Mouse (Mus musculus) spleen, postnatal 4 days (tissue): ENCODE measurements around the gene Irx3.

Source experiments
- DNase-seq, 2 experiments: peaks; one replicate each; pipeline ENCODE4 v3.0.0; 2022; ENCODE audit warnings: low spot score in 2 of 2

Gene Irx3

DNA sequence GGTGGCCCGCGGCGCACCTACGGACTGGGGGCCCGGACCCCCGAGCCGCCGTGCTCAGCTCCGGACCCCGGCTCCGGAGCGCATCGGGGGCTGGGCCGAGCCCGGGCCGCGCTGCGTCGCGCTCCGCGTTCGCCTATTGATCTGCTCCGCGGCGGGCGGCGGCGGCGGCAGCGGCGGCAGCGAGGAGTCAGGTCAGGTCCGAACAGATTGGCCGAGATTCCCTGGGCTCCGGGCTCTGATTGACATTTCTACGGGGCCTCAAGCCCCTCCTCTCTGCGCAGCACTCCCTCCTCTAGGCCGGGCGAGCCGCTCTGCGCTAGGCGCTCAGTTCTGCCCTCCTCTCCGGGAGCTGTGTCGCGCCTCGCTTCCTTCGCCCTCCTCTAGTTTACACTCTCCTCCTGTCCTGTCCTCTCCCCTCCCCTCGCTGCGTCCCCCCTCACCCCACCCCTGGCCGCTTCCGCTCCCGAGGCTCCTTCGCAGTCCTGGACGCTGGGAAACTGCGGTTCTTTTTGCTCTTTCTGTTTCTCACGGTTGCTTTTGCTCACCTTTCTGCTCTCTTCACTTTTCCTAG, 541 bp downstream of the Irx3 start:
- no peak for DNase-seq

DNA sequence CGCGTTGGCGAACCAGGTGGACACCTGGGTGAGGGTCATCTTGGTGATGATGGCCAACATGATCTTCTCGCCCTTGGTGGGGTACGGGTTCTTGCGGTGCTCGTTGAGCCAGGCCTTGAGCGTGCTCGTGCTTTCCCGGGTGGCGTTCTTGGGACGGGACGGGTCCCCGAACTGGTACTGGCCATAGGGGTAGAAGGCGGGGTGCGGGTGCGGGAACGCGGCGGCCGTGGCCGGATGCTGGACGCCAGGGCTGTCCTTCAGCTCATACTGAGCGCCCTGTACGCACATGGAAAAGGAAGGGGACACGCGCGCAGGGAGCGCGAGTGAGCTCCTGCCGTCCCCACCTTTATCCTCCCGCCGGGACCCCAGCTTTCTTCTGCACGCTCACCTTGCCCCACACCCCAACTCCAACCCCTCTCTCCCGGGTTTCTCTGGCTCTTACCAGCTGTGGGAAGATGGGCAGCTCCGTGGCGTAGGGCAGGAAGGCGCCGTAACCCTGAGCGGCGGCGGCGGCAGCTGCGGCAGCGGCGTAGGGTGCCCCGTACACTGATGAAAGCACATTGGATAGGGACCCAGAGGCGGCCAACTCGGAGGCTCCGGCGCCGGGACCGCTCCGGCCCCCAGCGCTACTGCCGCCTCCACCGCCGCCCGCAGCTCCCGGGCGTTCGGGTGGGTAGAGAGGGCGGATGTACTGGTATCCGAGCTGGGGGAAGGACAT, 1.2 kb downstream of the Irx3 start:
- no peak for DNase-seq

DNA sequence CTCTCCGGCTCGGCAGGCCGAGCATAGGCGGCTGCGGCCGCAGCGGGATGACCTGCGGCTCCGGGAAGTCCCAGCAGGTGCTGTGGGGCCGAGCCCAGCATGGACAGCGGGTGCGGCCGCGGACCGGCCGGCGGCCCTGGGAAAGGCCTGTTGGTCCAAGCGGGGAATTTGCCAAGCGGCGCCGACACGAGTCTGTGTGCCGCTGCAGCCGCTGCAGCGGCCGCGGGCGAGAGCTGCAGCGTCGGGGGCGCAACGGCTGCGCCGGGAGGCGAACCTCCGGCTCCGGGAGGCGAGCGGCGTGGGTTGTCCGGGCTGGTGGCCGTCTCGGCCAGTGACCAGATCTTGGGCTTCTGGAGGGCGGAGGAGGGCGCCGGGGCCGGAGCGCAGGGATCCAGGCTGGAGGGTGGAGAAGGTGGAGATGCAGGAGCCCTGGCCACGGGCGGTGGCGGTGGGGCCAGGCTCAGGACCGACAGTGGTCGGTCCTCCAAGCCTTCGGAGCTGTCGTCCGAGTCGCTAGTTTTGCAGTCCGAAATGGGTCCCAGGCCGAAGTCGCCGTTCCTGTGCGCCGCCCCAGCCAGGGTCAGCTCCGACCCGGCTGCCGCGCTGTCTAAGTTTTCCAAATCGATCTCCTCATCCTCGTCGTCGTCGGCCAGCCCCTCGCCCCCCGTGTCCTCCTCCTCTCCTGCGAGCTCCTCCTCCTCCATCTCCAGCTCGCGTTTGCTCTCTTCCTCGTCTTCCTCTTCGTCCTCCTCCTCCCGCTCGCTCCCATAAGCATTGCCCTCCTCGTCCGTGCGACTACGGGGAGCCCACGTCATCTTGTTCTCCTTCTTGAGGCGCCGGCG, 2.0 kb downstream of the Irx3 start:
- DNase-seq = no peak

DNA sequence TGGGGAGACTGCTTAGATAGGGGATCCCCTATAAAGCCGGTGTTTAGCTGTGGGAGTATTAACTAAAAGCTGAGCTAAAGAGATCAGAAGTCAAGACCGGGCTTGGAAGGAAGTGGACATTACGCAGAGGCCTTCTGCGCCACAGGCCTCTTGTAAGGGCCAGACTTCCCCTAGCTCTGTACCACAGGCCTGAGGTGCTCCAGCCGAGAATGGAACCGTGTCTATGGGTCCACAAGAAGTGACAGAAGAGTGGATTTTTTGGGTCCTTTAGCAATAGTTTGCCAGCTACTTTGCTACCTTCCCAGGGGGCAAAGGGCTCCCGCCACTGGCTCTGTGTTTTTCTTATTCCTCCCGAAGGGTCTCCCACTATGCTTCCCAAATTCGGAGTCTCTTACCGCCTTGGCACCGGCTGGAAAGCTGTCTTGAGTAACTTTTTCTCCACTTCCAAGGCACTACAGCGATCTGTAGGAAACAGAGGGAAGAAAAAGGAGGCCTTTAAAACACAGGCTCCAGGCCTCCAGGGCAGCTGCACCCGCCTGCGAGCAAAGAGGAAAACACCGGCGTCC, 2.8 kb downstream of the Irx3 start:
- no peak for DNase-seq

DNA sequence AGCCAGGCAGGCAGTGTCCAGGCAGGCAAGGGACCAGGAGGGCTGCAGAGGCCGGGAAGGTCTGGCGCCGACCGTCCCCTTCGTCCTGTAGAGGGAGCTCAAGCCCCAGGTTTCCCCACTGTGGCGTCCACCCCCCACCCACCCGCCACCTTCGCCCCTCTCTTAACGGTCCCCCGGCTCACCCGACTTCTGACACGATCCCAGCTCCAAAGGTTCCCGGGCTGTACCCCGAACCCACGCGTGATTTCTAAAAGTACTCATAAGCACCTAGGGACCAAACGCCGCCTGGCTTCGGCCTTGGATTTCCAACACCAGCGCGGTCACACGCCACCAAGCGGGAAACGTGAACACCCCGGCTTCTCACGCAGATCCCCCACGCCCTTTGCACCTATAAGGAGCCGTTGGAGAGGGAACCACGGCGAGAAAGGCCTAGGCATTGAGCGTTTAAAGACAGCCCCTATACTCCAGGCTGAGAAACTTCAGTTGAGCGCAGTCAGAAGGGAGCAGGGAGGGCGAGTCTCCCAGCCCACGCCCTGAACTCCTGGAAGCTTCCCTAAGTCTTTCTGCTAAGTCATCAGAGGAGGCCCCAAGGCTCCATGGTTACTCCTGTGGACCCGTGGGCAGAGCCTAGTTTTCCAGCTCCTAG, 4.1 kb downstream of the Irx3 start:
- no peak for DNase-seq

DNA sequence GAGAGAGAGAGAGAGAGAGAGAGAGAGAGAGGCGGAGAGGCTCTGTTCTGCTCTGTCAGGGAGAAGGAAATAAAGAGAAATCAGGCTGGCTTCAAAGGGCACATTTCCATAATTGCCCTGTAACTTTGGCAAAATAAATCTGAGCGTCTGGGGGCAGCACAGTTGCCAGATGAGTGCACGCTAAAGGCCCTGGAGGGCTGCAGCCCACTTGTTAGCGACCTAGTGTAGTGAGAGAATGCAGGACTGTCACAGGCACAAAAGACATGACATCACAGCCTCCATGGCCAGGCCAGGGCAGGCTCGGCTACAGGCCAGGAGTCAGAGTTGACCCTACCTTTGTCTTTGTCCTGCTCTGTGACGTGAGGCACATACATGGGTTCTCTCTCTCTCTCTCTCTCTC, 8.0 kb downstream of the Irx3 start:
- no peak for DNase-seq

DNA sequence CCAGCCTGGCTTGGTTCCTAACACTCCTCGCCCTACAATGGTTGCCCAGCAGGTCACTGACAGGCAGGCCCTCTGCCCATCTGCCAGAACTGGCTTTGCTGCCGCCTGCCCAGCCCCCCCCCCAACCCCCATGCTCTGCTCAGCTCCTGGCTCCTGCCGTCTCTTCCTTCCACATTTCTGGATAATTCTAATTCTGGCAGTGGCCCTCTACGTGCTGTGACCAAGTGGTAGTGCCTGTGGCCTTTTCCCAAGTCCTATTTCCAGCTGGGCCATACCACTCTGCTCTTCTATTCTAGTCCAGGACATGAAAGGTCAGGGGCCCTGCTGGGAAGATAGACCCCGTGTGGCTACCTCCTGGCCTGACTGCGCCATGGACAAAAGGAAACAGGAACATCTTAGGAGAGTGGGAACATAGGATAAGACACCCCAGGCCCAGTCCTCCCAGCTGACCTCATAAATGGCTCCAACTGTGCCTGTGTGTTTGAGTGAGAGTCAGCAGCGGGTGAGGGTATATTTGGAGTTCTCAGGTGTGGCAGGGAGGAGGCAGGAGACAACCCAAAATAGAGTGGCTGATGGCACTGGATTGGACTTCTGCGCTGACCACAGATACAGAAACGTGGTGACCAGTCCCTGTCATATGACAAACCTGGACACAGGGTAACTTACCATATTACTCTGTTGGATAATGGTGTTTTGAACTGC, 14.5 kb downstream of the Irx3 start:
- no peak for DNase-seq

DNA sequence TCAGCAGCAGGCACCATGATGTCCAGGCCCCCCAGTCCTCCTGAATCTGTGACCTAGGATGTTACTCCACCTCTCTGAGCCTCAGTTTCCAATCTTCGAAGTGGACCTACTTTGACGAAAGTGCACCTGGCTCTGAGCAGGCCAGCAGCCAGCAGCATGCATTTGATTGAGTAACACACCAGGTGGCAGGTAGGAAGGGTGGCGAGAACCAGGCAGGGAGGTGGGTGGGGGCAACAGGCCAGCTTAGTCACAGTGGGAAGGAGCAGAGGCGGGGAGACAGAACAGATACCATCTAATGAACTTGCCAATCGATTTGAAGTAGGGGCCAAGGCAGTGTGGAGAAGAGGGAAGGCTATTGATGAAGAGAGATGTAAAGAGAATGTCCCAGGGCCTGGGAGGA, 18.9 kb downstream of the Irx3 start:
- no peak for DNase-seq

DNA sequence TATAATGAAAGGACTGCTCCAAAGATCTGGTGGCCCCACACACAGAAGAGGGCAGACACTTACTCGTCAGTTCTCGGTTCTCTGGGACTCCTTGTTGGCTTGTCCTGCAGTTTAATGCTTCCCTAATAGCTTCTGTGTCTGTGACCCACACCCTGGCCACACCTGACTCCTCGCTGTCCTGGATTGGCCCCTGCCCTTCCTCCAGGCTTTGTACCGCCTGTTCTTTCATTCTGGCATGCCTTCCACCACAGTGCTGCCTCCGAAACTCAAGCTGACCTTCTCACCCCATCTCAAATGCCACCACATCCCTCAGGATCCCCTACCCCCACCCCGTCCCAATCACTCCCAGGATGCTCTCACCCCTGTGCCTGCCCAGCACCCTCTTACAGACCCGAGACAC, 19.7 kb downstream of the Irx3 start:
- no peak for DNase-seq

DNA sequence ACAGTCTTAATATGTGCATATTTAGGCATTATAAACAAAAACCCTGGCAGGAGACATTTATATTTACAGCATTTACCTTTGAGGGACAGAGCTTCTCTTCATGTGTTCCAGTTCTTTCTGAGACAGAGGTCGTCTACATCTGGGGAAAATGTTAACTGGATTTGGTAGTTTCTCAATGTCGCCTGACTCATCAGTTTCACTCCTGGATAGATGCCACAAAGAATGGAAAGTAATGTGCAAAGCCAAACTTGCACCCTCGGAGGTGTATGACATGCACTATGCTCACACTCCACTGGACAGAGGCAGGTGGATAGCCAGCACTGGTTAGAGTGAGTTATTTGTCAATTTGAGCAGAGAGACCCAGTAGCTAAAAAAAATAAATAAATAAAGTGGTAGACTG, 21.2 kb downstream of the Irx3 start:
- DNase-seq = no peak

DNA sequence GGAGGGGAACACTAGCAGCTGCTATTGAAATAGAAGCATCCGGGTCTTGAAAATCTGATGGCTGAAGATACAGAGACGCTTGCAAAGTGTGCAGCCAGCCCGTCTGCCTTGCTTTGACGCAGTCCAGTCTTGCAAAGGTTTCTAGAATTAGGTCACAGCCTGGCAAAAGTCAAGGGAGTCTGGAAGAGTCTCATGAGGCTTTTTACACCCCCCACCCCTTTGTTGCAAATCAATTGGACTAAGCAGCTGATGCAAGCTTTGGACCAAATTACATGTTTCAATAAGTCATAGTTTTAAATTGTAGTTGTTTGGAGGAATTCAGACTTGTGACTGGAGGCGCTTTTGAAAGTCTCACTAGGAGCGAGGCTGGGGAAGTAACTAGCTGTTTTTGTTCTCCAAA, 33.0 kb downstream of the Irx3 start:
- DNase-seq = no peak

DNA sequence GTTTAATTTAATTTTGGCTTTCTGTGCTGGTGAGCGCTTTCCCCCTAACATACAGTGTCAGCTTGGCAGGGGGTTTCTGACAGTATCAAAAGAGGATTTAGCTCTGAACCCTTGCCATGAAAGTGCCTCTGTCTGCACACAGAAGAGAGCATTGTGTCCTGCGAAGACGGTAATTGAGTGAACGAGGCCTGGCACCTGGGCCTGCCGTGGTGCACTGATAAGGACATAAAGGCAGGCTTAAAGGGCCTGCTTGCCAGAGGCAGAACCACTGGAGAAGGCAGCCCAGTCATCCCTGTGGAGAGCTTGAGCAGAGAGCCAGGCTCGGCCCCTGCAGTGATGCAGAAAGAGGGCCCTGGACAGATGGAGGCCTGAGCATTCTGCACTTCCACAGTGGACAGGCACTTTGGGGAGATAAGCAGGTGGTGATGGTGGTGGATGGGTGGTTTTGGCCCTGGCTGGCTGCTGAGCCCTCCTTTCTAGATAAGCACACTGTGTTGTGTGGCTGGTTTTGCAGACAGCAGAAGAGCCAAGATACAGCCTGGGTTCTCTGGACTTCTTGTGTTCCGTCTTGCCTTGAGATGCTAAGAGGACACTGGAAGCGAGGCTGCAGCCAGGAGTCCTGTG, 36.3 kb downstream of the Irx3 start:
- no peak for DNase-seq

DNA sequence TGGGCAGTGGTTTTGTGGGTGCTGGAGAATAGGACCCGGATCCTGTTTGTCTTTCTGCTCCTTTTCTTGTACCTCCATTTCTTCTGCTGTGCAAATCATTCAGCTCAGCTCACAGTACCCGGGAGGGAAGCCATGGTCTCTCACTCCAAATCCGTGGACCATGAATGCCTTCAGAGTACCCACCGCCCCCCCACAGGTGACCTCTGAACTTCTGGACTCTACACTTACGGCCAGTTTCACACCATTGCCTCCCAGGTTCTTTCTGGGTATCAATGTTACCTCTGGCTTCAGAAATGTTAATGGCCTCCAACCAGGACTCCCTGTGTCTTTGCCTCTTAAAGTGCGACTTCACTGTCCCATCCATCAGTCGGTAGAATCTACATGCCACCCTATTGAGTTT, 46.3 kb downstream of the Irx3 start:
- no peak for DNase-seq

DNA sequence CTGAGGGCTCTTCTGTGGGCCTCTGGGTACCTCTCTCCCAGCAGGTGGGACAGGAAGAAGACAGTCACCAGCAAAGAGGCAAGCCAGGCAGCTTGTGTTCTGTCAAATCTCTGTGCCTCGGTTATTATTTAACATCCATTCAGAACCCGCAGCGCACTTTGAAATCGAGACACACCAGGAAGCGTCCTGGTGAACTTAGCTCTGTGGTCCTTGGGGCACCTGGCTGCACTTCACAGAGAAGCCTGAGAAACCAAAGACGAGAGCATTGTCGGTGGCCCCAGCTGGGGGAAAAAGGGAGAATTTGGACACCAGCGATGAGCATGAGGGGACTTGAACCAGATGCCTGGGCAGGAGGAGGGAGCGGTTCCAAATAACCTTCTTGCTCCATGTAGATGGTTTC, 46.8 kb downstream of the Irx3 start:
- DNase-seq = no peak

DNA sequence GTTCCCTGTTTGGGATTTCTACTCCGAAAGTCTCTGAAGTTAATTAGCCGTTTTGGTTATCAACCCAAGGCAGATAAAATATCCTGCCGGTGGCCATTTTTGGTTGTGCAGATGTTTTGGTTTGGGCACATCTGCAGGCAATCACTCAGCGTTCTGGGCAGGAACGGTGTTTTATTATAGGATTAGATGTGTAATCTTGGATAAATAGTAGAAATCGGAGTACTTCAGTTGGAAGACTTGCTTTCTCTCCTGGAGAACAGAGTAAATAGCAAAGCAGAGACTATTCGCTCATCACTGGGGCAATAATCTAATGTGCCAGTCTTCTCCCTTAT, 51.1 kb downstream of the Irx3 start:
- DNase-seq = no peak

DNA sequence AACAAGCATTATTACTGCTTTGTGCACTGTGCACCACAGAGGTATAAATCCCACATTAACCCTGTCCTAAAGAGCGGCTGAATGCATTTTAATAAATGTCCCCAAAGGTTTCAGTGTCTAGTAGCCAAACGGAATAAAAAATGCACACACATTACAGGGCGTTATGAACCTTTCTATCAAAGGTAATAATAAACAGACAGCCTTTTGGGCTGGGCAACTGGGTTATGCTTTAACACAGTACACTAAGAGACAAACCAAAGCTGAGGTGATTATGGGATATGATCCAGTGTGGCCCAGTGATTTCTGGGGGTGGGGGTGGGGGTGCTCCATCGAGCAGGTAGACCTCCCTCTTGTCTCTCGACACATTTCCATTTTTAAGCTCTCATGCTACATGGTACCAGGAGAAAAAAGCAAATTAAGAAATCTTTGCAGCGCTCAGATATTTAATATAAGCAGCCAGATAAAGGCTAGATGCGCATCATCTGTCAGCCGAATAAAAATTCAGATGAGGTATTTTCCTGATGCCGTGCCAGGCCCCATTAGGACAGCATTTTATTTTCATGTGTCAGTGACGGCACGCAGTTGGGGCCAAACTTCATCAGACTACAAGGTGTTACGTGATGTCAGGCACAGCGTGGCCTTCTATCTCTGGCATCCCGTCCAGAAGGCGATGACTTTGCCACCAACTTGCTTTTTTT, 51.6 kb downstream of the Irx3 start:
- DNase-seq = no peak

DNA sequence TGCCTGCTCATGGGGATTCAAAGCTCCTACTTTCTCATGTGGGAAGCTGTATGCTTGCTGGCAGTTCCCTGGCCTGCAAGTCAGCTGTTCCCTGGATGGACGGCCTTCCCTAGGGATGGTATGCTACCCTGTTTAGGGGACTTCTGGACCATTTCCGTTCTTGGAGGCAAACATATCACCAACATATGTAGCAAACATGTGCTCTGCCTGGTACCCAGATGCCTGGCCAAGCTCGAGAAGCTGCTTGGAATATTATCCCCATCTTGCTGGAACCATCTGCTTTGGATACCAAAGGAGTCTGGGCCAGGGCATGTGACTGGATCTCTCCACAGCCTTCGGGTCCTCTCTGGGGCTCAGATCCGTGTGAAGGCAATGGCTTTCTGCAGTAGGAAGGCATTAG, 52.5 kb downstream of the Irx3 start:
- no peak for DNase-seq
